17 mouse cellular contexts compared by ENCODE assay signal in genomic region chr7:57620036-57620435, GRCm38 (mm10).
DNase-seq lines count a peak whose midpoint lies in the region; ATAC-seq lines count a peak whose summit lies in the region.
"Had no signal": no experiment of that assay in that cellular context is flagged by ENCODE, and none has a peak within 500 bp of the region (broad histone marks: within the 10 kb centered on the region; RNA-seq: fewer than 3 reads in every experiment).

No protein-coding gene starts in this region.

- no peak overlapping the region for H3K4me2 ChIP-seq in kidney, embryonic 15.5 days
- H3K4me2 ChIP-seq: embryonic facial prominence, embryonic 12.5 days; heart, embryonic 13.5 days; hindbrain, embryonic 12.5 days had no signal

- no peak overlapping the region for H3K9ac ChIP-seq in kidney, embryonic 15.5 days
- H3K9ac ChIP-seq: embryonic facial prominence, embryonic 12.5 days; heart, embryonic 13.5 days; hindbrain, embryonic 12.5 days had no signal

- H3K4me1 ChIP-seq in kidney, embryonic 15.5 days, result no peaks in the 10 kb centered on the region
- H3K4me1 ChIP-seq: embryonic facial prominence, embryonic 12.5 days; heart, embryonic 13.5 days; hindbrain, embryonic 12.5 days had no signal

- ATAC-seq in kidney, embryonic 15.5 days (replicated peaks; ENCODE audit: low FRiP score), result no peak
- ATAC-seq: forebrain, embryonic 16.5 days; hindbrain, embryonic 16.5 days had no signal

- H3K27me3 ChIP-seq in kidney, embryonic 15.5 days, result no peaks in the 10 kb centered on the region
- H3K27me3 ChIP-seq: embryonic facial prominence, embryonic 12.5 days; heart, embryonic 13.5 days; hindbrain, embryonic 12.5 days had no signal

- peak; percentile 32 for DNase-seq in cerebellum, adult 9-10 months
- no peak for DNase-seq in cerebellum, adult 8-10 months
- DNase-seq in kidney, adult 9 months, result peak; percentile 35
- DNase-seq in layer of hippocampus, adult 9-11 months, result peak; percentile 54
- no peak for DNase-seq in layer of hippocampus, postnatal 10 days (ENCODE audit: low spot score in 2 of 2)
- peak; percentile 51 for DNase-seq in telencephalon, adult 2 months (ENCODE audit: low read depth, low spot score)
- DNase-seq: adrenal gland, postnatal 10 days; cerebellum, adult 11-12 months; gastrocnemius, postnatal 36 days; heart, adult 11 months; heart, postnatal 4 days had no signal

- H3K36me3 ChIP-seq in kidney, embryonic 15.5 days, result no peaks in the 10 kb centered on the region
- H3K36me3 ChIP-seq: embryonic facial prominence, embryonic 12.5 days; heart, embryonic 13.5 days; hindbrain, embryonic 12.5 days had no signal

- no peak overlapping the region for H3K4me3 ChIP-seq in kidney, embryonic 15.5 days (replicated peaks)
- H3K4me3 ChIP-seq: embryonic facial prominence, embryonic 12.5 days; heart, embryonic 13.5 days; hindbrain, embryonic 12.5 days had no signal

- no peak overlapping the region for H3K27ac ChIP-seq in kidney, embryonic 15.5 days
- H3K27ac ChIP-seq: embryonic facial prominence, embryonic 12.5 days; heart, embryonic 13.5 days; hindbrain, embryonic 12.5 days had no signal

- WGBS in kidney, embryonic 15.5 days, result 93% methylated on average over 2 of the region's 2 CpGs

- H3K9me3 ChIP-seq in kidney, embryonic 15.5 days (replicated peaks), result no peaks in the 10 kb centered on the region
- H3K9me3 ChIP-seq: embryonic facial prominence, embryonic 12.5 days; heart, embryonic 13.5 days; hindbrain, embryonic 12.5 days had no signal

Comparison
In these comparisons a context has a peak if more than half of its experiments do, and no peak if none do; other contexts are left out.
1. DNase-seq: peak in cerebellum, adult 9-10 months (single experiment), kidney, adult 9 months (single experiment), layer of hippocampus, adult 9-11 months (single experiment) and telencephalon, adult 2 months (single experiment); none in cerebellum, adult 8-10 months (single experiment) and layer of hippocampus, postnatal 10 days (0 of 2).